Mouse (Mus musculus) kidney, embryonic 15.5 days (tissue): ENCODE results near the gene H2-Ab1. TPM values are rescaled to one million over a fixed set of nuclear protein-coding genes. Genes with fewer than 3 reads are reported as not detected.
A peak's percentile ranks its signal among the peaks of the same experiment; 100 is the strongest.
"Not testable (repeated sequence)": the region's sequence is repeated elsewhere in the genome, so short reads cannot be mapped to it uniquely, and the experiment has no call there.

Experiments used
- ATAC-seq: fragments of 200-750 bp; cut with Nextera tagmentation; replicated peaks from 2 replicates; pipeline ENCODE4 v1.8.0; 2017; ENCODE audit warnings: moderate TSS enrichment; ENCODE audit not compliant: low FRiP score
- H3K27ac ChIP-seq: fragments of 300-500 bp; sonication (generic); 2 replicates; pipeline ENCODE4 v1.5.1; 2015; ENCODE audit warnings: mild to moderate bottlenecking, inconsistent platforms
- H3K27me3 ChIP-seq: fragments of 300-500 bp; sonication (generic); 2 replicates; pipeline ENCODE4 v1.6.1; 2015; ENCODE audit warnings: inconsistent platforms
- H3K36me3 ChIP-seq: fragments of 300-500 bp; sonication (generic); 2 replicates; pipeline ENCODE4 v1.6.1; 2015; ENCODE audit warnings: inconsistent platforms
- H3K4me1 ChIP-seq: fragments of 300-500 bp; sonication (generic); 2 replicates; pipeline ENCODE4 v1.6.1; 2015; ENCODE audit warnings: inconsistent platforms
- H3K4me2 ChIP-seq: fragments of 300-500 bp; sonication (generic); 2 replicates; pipeline ENCODE4 v1.6.1; 2015; ENCODE audit warnings: moderate library complexity, mild to moderate bottlenecking, inconsistent platforms
- H3K4me3 ChIP-seq: fragments of 300-500 bp; sonication (generic); replicated peaks from 2 replicates; pipeline ENCODE4 v1.5.1; 2015; ENCODE audit warnings: mild to moderate bottlenecking, inconsistent platforms
- H3K9ac ChIP-seq: fragments of 300-500 bp; sonication (generic); 2 replicates; pipeline ENCODE4 v1.6.1; 2015; ENCODE audit warnings: mild to moderate bottlenecking, inconsistent platforms
- H3K9me3 ChIP-seq: fragments of 300-500 bp; sonication (generic); replicated peaks from 2 replicates; pipeline ENCODE4 v1.6.1; 2016; ENCODE audit warnings: inconsistent platforms
- WGBS: fragments of 180-500 bp; shearing (Covaris S2); methylation state at CpG from one replicate; pipeline ENCODE4 v1.1.7; 2015; ENCODE audit warnings: mixed read lengths; 5-methylcytosine and 5-hydroxymethylcytosine counted together
- polyA plus RNA-seq: library from polyadenylated mRNA; unstranded; fragments of >200 nt; fragmentation: Nextera tagmentation; extraction: Ambion mirVana; gene quantifications from 2 replicates; pipeline ENCODE4 v1.2.1, GENCODE M21; 2015

H2-Ab1 gene
- polyA plus RNA-seq, 1 experiment from 2014 or later, result 27.5 TPM

DNA sequence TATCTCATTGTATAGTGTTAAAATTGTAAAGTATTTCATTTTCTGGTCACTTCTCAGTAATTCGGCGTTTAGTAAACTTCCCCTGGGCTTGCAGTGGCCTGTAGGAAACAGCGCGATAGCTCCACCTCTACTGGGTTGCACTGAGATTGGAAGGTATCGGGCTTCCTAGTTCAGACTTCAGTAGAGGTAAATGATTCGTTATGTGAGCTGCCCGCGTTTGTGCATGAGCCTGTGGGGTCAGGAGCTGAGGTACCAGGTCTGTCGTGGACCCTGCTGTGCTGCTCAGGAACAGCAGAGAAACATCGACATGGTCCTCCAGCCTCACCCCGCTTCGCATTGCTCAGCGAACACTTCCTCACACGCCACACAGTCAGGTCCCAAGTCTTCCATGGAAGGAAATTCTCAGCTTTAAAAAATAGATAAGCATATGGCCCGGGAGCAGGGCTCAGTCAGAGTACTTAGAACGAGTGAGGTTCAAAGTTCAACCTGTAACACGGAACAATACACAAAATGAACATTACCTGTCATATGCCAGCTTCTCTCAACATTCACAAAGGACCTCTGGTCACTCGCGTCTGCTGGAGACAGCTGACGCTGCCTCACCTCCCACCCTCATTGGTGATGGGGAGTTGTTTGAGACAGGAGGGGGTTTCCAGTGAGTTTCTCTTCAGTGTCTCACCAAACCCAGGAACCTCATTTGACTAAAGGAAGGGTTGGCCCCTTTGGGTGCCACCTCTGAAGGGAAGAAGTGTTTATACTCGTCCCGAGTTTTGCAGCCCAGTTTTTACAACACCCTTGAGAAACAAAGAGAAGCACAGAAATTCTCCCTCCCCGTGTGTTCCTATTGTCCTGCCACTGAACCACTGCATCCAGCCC, 43.4 kb downstream of the H2-Ab1 start:
- Histone ChIP-seq H3K9me3 (no peaks in the 10 kb centered on the region), H3K27me3 (peaks cover 5% of the 10 kb centered on the region; the same call in 1 of the 2 replicates), H3K9ac (no peak overlapping the region), H3K4me2 (no peak overlapping the region), H3K27ac (no peak overlapping the region), H3K4me1 (peaks cover 3% of the 10 kb centered on the region), H3K4me3 (no peak overlapping the region), H3K36me3 (no peaks in the 10 kb centered on the region)
- ATAC-seq, result no peak
- WGBS, result 71% methylated on average over 23 of the region's 23 CpGs

DNA sequence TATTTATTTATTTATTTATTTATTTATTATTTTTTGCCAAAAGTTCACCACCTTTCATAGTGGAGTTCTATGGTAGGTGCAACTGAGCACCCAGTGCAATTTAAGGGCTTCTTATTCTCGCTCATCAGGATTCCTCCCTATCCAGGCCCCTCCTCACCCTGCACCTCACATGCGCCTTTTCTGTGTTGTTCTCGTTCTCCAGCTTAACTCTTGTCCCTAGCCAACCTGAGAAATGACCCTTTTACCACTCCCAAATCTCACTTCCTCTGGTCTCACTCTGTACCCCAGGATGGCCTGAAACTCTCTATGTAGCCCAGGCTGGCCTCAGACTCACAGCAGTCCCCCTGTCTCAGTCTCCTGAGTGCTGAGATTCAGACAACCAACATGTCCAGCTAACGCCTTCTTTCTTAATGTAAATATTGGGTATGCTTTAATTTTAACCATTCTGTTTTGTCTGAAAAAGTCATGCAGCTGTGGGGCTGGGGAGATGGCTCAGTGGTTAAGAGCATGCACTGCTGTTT, 44.2 kb downstream of the H2-Ab1 start:
- 89% methylated on average over 4 of the region's 4 CpGs for WGBS
- no peaks in the 10 kb centered on the region for H3K9me3 ChIP-seq
- no peak overlapping the region for H3K9ac ChIP-seq
- H3K4me1 ChIP-seq, result no peaks in the 10 kb centered on the region
- H3K27me3 ChIP-seq, result peaks cover 2% of the 10 kb centered on the region; the same call in 1 of the 2 replicates
- H3K4me2 ChIP-seq, result no peak overlapping the region
- no peaks in the 10 kb centered on the region for H3K36me3 ChIP-seq
- no peak overlapping the region for H3K4me3 ChIP-seq
- ATAC-seq, result no peak
- H3K27ac ChIP-seq, result no peak overlapping the region

DNA sequence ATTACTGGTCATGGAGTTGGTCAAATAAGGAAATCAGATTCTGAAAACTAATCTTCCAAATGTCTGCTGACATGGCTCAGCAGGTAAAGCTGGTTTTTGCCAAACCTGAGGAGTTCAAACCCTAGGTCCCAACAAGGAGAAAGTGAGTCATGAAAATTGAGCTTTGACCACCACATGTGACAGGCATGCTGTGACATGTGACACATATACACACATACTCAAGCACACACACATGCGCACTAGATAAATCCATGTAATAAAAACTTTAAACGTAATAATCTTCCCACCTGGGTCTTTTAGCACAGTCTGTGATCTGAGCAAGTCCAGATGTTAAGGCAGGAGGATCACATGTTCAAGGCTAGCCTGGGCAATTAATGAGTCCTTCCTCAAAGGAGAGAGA, 46.3 kb downstream of the H2-Ab1 start:
- Histone ChIP-seq H3K36me3 (no peaks in the 10 kb centered on the region), H3K4me2 (no peak overlapping the region), H3K27me3 (no peaks in the 10 kb centered on the region), H3K9me3 (no peaks in the 10 kb centered on the region), H3K9ac (no peak overlapping the region), H3K27ac (no peak overlapping the region), H3K4me1 (no peaks in the 10 kb centered on the region), H3K4me3 (no peak overlapping the region)
- ATAC-seq, result no peak
- 87% methylated on average over 2 of the region's 2 CpGs for WGBS

DNA sequence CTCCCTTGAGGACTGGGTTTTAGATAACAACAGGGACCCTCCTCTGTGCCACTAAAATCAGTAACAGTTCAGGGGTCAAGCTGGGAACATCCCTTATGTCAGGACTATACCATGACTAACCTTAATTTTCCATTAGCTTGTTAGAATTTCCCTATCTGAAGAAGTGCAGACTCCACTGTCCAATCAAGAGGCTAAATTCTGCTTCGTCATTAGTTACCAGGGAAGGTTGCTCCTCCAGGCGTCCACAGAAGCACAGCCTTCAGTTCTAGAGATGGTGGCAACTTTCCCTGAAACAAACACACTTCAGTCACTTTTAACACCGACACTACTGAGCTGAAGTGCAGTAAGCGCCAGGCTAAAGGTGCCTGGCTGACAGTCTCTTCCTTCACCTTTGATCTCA, 47.3 kb downstream of the H2-Ab1 start:
- Histone ChIP-seq H3K36me3 (no peaks in the 10 kb centered on the region), H3K4me1 (peaks cover 3% of the 10 kb centered on the region; the same call in 1 of the 2 replicates), H3K27me3 (no peaks in the 10 kb centered on the region), H3K4me2 (no peak overlapping the region), H3K4me3 (no peak overlapping the region), H3K9me3 (no peaks in the 10 kb centered on the region), H3K9ac (no peak overlapping the region), H3K27ac (no peak overlapping the region)
- WGBS, result 6% methylated on average over 4 of the region's 4 CpGs
- ATAC-seq, result peak; percentile 58; the same call in 1 of the 2 replicates

DNA sequence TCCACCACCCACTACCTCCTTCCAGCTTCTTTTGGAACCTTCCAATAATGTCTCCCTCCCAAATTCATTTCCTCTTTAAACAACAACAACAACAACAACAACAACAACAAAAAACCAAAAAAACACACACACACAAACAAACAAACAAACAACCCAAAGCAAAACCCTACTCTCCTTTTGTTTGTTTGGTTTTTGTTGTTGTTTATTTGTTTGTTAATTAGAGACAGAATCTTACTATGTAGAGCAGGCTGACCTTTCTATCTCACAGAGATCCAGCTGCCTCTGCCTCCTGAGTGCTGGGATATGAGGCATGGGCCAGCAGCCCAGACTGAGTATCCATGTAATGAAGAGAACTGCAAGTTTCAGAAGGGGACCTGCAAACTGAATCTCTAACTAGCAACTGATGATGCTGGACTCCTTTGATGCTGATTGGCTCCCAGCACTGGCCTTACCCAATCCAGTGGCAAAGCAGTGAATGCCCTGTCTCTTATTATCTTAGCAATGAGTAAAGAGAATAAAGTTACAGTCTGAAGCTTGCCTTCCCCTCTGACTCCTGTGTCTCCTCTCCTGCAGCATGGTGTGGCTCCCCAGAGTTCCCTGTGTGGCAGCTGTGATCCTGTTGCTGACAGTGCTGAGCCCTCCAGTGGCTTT, 48.0 kb downstream of the H2-Ab1 start, which contains the start of gene H2-Eb1:
Gene H2-Eb1, plus strand, starts transcription at position 488 of the 651 bp plus-strand sequence.
- H3K9ac ChIP-seq, result no peak within 1 kb of the TSS
- H3K27ac ChIP-seq, result no peak within 1 kb of the TSS
- no peaks in the 10 kb centered on the region for H3K36me3 ChIP-seq
- H3K27me3 ChIP-seq, result no peaks in the 10 kb centered on the region
- H3K4me2 ChIP-seq, result no peak within 1 kb of the TSS
- peak; percentile 86 for ATAC-seq
- no peak within 1 kb of the TSS for H3K4me3 ChIP-seq
- no peaks in the 10 kb centered on the region for H3K9me3 ChIP-seq
- H3K4me1 ChIP-seq, result peaks cover 7% of the 10 kb centered on the region; the same call in 1 of the 2 replicates

DNA sequence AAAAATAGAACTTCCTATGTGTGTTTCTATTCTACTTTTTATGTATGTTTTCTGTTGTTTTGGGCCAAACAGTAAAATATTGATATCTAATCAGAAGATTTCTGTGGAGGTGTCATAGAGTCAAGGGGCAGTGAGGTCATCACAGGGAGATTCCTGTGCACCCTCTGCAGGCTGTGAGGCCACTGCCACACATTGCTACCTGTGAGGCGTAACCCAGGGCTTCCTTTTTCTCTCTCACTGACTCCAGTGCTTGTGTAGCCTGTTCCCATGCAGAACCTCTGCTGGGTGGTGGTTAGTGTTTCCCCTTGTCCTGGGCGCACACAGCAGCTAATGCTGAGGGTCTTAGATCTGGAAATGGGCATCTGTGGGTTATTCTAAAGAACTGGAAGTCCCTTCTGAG, 48.9 kb downstream of the H2-Ab1 start:
- no peak overlapping the region for H3K27ac ChIP-seq
- ATAC-seq, result no peak
- peaks cover 7% of the 10 kb centered on the region; the same call in 1 of the 2 replicates for H3K4me1 ChIP-seq
- no peaks in the 10 kb centered on the region for H3K27me3 ChIP-seq
- H3K4me2 ChIP-seq, result no peak overlapping the region
- no peaks in the 10 kb centered on the region for H3K36me3 ChIP-seq
- H3K4me3 ChIP-seq, result no peak overlapping the region
- H3K9me3 ChIP-seq, result no peaks in the 10 kb centered on the region
- 81% methylated on average over 2 of the region's 2 CpGs for WGBS
- no peak overlapping the region for H3K9ac ChIP-seq

DNA sequence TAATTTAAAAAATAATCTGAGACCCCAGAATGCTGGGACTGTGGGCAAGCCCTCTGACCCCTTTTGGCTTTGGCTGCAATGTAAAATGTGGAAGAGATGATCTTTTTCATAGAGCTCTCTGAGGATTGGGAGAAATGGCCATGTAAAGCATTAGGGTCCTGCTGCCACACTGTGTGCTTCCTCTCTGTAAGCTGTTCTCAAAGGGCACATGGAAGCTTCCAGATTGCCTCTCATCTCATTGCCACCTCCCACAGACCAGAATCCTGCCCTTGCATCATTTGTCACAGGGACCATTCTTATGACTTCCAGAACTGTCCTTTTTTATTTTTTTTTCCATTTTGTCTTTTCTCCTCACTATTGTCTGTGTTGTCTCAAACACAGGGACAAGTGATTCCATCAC, 49.7 kb downstream of the H2-Ab1 start:
- Histone ChIP-seq H3K27ac (no peak overlapping the region), H3K4me1 (peaks cover 7% of the 10 kb centered on the region; the same call in 1 of the 2 replicates), H3K9me3 (no peaks in the 10 kb centered on the region), H3K4me3 (no peak overlapping the region), H3K9ac (no peak overlapping the region), H3K27me3 (no peaks in the 10 kb centered on the region), H3K4me2 (no peak overlapping the region), H3K36me3 (no peaks in the 10 kb centered on the region)
- ATAC-seq, result no peak

DNA sequence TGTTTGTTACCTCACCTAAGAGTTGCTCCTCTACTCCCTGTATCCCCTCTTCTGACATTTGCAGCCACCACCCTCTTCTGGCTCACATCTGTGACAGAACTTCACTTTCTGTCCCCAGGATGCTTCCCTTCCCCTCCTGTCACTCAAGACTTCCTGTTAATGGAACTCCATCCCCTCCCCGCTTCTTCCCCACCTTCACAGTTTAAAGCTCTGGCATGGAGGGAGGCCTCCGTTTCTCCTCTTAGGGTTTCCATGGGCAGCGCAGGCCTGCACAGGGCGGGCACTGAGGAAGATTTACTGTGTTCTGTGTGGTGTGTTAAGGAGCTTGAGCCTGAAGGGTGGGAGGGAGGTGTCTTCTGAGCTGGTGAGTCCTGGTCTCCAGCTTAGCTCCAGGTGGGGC, 50.7 kb downstream of the H2-Ab1 start:
- no peaks in the 10 kb centered on the region for H3K9me3 ChIP-seq
- WGBS, result 80% methylated on average over 4 of the region's 4 CpGs
- no peak for ATAC-seq

DNA sequence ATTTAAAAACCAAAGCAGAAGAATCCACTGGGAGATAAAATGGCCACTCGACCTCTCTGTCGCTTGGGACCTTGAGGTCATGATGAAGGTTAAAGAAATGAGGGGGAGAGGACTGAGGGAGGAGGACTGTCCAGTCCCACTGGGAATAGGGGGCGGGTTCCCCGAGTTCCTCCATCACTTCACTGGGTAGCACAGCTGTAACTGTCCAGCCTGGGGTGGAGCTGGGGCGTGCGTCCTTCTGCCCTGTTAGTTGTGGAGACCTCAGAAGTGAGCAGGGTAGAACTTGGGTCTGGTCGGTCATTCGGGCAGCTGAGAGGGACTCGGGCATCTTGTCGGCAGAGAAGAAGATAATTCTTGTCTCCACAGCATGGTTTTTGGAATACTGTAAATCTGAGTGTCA, 51.7 kb downstream of the H2-Ab1 start:
- Histone ChIP-seq H3K9me3 (no peaks in the 10 kb centered on the region), H3K9ac (peak overlapping the region; percentile 59), H3K36me3 (no peaks in the 10 kb centered on the region), H3K27ac (peak overlapping the region; percentile 70; the same call in 1 of the 2 replicates), H3K4me3 (peak overlapping the region; percentile 61), H3K4me1 (peaks cover 9% of the 10 kb centered on the region; the same call in 1 of the 2 replicates), H3K4me2 (peak overlapping the region; percentile 73), H3K27me3 (no peaks in the 10 kb centered on the region)
- 25% methylated on average over 10 of the region's 10 CpGs for WGBS
- no peak for ATAC-seq

More for the DNA sequence above, 50.7 kb downstream of the H2-Ab1 start:
- H3K9ac ChIP-seq, result no peak overlapping the region
- no peaks in the 10 kb centered on the region for H3K36me3 ChIP-seq
- H3K27me3 ChIP-seq, result no peaks in the 10 kb centered on the region
- peaks cover 7% of the 10 kb centered on the region; the same call in 1 of the 2 replicates for H3K4me1 ChIP-seq
- H3K4me3 ChIP-seq, result no peak overlapping the region
- H3K4me2 ChIP-seq, result no peak overlapping the region
- no peak overlapping the region for H3K27ac ChIP-seq

DNA sequence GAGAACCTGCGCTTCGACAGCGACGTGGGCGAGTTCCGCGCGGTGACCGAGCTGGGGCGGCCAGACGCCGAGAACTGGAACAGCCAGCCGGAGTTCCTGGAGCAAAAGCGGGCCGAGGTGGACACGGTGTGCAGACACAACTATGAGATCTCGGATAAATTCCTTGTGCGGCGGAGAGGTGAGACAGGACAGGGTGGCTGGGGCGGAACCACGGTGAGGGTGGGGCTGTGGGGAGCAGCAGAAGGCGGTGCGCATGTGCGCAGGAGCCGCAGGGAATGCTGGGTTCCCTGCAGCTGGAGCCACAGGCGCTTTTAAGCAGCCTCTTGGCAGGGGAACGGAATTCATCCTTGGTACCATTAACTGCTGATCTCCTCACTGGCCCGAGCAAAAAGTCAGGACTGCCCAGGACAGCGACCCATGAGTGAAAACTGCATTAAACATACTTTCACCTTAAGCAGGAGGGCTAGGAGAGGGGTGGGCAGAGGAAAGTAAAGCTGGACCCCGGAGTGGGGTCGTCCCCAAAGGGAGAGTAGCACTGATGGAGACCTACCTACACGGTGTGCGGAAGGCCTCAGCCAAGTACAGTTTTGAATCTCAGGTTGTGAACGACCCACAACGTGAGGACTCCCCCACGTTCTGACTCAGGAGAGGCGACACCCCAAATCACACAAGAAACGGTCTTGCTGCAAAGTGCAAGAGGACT, 52.3 kb downstream of the H2-Ab1 start:
- peak; percentile 82 for ATAC-seq
- peak overlapping the region; percentile 61 for H3K4me3 ChIP-seq
- H3K4me1 ChIP-seq, result peaks cover 10% of the 10 kb centered on the region; the same call in 1 of the 2 replicates
- no peaks in the 10 kb centered on the region for H3K36me3 ChIP-seq
- H3K9ac ChIP-seq, result peak overlapping the region; percentile 59
- peak overlapping the region; percentile 73 for H3K4me2 ChIP-seq
- H3K27me3 ChIP-seq, result no peaks in the 10 kb centered on the region
- no peaks in the 10 kb centered on the region for H3K9me3 ChIP-seq
- WGBS, result 21% methylated on average over 38 of the region's 38 CpGs
- peak overlapping the region; percentile 70 for H3K27ac ChIP-seq

DNA sequence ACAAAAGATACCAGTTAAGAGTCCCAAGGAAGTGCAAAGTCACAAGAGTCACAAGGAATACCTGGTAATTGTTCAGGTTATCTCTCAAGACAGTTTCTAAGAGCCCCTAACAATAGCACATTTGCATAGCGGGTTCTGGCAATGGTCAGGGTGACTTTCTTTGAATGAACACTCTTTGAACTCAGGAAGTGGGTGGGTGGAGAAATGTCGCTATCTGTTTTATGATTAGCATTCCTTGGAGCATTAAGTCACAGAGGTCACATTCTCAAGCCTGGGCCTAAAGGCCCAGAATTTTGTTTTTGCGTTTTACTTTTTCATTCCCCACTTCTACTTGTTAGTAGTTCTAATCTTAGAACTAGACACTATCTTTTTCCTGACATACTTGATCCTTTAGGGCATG, 53.0 kb downstream of the H2-Ab1 start:
- not testable (repeated sequence) for H3K4me3 ChIP-seq, H3K36me3 ChIP-seq, ATAC-seq, H3K9me3 ChIP-seq, H3K27me3 ChIP-seq, H3K9ac ChIP-seq, H3K4me2 ChIP-seq, H3K27ac ChIP-seq
- 80% methylated on average over 3 of the region's 3 CpGs for WGBS
- H3K4me1 ChIP-seq, result peaks cover 10% of the 10 kb centered on the region; the same call in 1 of the 2 replicates
